Mouse (Mus musculus): Measurements from ENCODE around the gene Tent5d. TPM values are rescaled to one million over a fixed set of nuclear protein-coding genes. Genes with fewer than 3 reads are reported as not detected.

The Tent5d gene
- total and polyA plus RNA-seq, 3 experiments = 0.34 TPM; not detected in 2

Other genes with a start within 250 kb of the Tent5d start
- gene Tbx22, start 124.6 kb upstream of the Tent5d start, total RNA-seq (2012; rRNA removed) = not detected in 2 replicates
- gene Tbx22, start 124.6 kb upstream of the Tent5d start, total RNA-seq (2014; rRNA removed) = 0.35 TPM in 1 of 2 replicates, not detected in the other
- gene Tbx22, start 124.6 kb upstream of the Tent5d start, polyA plus RNA-seq (2012; ENCODE audit: insufficient read length, low read depth) = not detected in 2 replicates
- gene 2610002M06Rik, start 23.7 kb downstream of the Tent5d start, total RNA-seq (2012; rRNA removed) = 3.9 TPM in 2 replicates
- gene 2610002M06Rik, start 23.7 kb downstream of the Tent5d start, total RNA-seq (2014; rRNA removed) = 14.0 and 14.6 TPM in 2 replicates
- gene 2610002M06Rik, start 23.7 kb downstream of the Tent5d start, polyA plus RNA-seq (2012; ENCODE audit: insufficient read length, low read depth) = 7.9 and 13.0 TPM in 2 replicates
- gene Gm732, start 155.9 kb downstream of the Tent5d start, total RNA-seq (2012; rRNA removed) = not detected in 2 replicates
- not detected in 2 replicates for gene Gm732, start 155.9 kb downstream of the Tent5d start, total RNA-seq (2014; rRNA removed)
- gene Gm732, start 155.9 kb downstream of the Tent5d start, polyA plus RNA-seq (2012; ENCODE audit: insufficient read length, low read depth) = not detected in 2 replicates

Measured in CH12.LX (cell line).